Mouse (Mus musculus) fibroblast of lung, adult 2 months (primary cell): ENCODE measurements at regions not wholly inside any gene's neighbourhood (a gene's known extent, or its start where the extent isn't known, plus 50 kb on each side); places are given as distances from the start of the nearest gene placed in this dataset.
A peak's percentile ranks its signal among the peaks of the same experiment; 100 is the strongest.

ENCODE experiments used
- DNase-seq: peaks from one replicate; pipeline ENCODE4 v3.0.0-alpha.2; 2011; ENCODE audit warnings: low read depth

GRCm38 (mm10) chr2:9691506-9691905 lies 189.5 kb upstream of the 4930412O13Rik start:
- no peak for DNase-seq

DNA sequence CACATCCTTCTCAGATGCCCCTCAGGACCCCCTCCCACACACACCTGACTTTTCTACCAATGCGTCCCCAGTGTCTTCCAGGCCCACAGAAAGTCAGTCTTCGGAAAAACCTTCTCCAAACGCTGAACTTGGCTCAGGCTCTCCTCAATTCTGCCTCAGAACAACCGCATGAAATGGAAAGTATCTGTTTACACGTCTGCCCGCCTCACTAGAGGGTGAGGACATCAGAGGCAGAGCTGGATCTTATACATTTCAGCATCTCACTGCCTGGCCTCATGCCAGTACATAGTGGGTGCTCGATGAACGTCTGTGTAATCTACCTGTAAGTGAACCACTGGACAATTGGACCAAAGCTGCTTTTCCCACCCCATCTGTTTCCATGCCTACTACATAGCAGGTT lies 189.1 kb upstream of the 4930412O13Rik start:
- DNase-seq, result no peak

GRCm38 (mm10) chr2:9693351-9693750 lies 187.7 kb upstream of the 4930412O13Rik start:
- DNase-seq, result no peak

GRCm38 (mm10) chr2:9694178-9694577 lies 186.9 kb upstream of the 4930412O13Rik start:
- DNase-seq, result no peak

- DNase-seq, result no peak
Measured at GRCm38 (mm10) chr2:9697591-9698345, 183.3 kb upstream of the 4930412O13Rik start.

GRCm38 (mm10) chr2:9704266-9704665 lies 176.8 kb upstream of the 4930412O13Rik start:
- no peak for DNase-seq

- no peak for DNase-seq
Measured at GRCm38 (mm10) chr2:9709466-9709865, 171.6 kb upstream of the 4930412O13Rik start.

DNA sequence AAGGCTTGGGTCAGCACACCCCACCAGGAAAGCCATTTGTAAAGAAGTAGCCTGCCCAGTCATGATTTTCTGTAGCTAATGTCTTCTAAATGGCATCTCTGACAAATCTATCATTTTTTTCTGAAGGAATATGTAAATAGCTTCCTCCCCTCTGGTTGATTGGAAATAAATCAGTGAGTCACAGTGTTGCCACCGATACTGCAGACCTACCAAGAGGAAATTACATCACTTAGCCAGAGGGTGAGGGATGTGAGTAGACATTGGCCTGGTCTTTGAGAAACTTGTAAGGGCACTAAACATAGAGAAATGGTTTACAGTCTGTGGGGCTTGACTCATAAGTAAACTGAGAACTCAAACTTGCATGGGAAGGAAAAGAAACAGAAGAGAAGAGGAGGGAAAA lies 163.1 kb upstream of the 4930412O13Rik start:
- DNase-seq, result no peak

- no peak for DNase-seq
Measured at GRCm38 (mm10) chr2:9733243-9733642, 147.8 kb upstream of the 4930412O13Rik start.

- no peak for DNase-seq
Measured at GRCm38 (mm10) chr2:9744181-9744580, 136.9 kb upstream of the 4930412O13Rik start.

DNA sequence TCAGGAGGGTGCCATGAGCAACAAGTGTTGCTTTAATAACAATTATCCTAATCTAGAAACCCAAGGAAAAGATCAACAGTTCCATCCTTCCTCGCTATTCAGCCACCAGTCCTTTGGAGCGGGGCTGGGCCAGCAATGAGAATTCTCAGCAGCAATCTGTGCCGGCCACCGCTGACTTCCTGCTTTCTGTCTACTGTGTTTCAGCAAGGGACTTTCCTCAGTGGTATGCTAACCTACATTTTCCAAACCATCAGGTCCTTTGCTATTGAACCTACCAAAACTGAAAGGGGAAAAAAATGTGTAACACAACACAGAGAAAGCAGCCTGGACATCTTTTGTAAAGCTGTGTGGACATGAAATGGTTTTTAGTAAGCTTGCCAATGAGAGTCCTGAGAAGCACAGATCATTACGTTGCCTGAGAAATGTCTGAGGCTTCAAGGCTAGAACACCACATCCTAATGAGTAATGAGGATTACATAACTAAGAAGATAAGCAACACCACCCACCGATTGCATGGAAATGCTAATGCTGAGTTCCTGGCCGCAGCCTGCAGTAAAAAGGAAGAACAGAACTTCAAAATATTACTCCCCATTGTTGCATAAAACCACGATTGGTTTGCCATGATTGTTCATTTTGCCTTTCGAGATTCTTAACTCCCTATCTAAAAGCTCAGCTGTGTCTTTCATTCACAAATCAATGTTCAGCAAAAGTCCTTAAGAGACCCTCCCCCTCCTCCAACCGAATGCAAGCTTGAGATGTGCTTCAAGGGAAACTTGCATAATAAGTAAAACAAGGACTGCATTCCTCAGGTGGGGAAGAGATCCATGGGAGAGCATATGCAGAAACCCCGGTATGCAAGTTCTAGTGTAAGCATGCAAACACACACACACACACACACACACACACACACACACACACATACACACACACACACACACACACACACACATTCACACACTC lies 130.9 kb upstream of the 4930412O13Rik start:
- no peak for DNase-seq

GRCm38 (mm10) chr2:9753691-9754090 lies 127.4 kb upstream of the 4930412O13Rik start:
- DNase-seq, result no peak

DNA sequence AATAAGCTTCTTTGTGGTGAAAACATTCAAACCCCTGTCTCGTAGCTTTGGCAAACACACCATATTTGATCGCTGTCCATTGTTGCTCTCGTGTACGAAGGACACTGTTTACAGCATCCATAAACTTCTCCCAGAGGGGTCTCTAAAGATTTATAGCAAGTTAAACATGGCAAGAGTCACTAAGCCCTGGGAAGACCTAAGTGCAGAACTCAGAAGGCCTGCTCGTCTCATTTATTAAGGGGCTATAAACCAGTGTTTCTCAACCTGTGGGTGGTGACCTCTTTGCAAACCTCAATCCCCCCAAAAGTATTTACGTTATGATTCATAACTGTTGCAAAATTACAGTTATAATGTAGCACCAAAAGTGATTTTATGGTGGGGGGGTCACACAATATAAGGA lies 126.9 kb upstream of the 4930412O13Rik start:
- DNase-seq, result no peak

GRCm38 (mm10) chr2:9757770-9758420 lies 123.2 kb upstream of the 4930412O13Rik start:
- DNase-seq, result no peak

- no peak for DNase-seq
Measured at GRCm38 (mm10) chr2:9758983-9759382, 122.1 kb upstream of the 4930412O13Rik start.

DNA sequence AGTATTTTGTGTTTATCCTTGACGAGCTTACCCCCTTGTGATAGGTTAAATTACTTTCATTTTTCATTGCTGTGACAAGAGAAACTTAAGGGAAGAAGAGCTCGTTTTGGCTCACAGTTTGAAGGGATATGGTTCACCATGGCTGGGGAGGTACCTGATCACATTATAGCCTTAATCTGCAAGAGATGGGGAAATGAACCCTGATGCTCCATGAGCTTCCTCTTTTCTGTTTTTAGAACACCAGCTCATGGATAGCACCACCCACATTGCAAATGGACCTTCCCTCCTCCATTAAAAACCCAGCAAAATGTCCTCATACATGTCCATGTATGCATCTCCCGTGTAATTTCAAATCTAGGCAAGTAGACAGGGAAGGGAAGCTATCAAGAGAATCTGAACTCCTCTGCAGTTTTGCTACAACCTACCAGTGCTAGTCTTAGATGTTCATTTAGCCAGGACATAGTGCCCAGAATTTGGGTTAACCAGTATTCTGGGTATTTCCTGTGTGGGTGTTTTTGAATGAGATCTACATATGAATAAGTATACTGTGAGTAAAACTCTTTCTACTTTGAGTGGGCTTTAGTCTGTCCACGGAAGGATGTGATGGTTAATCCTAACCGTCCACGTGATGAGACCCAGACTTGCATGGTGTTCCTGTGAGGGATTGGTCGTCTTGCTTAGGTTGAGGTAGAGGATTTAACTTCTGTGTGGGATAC lies 121.5 kb upstream of the 4930412O13Rik start:
- no peak for DNase-seq

- no peak for DNase-seq
Measured at GRCm38 (mm10) chr2:9780159-9780558, 100.9 kb upstream of the 4930412O13Rik start.

DNA sequence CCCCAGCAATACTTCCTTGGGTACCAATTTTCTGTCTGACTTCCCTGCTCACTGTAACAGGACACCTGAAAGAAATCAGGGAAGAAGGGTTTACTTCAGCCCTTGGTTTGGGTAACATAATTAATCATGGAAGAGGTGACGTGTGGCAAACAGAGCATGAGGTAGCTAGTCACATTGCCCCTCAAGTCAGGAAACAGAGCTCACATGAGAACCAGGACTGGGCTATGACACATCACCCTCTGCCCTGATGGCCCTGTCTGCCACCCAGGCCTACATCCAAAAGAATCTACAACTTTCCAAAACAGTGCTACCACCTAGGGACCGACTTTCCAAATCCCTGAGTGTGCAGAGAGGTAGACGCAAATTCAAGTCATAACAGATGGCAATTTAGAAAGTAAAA lies 98.4 kb upstream of the 4930412O13Rik start:
- no peak for DNase-seq

- DNase-seq, result no peak
Measured at GRCm38 (mm10) chr2:9791970-9792369, 89.1 kb upstream of the 4930412O13Rik start.

DNA sequence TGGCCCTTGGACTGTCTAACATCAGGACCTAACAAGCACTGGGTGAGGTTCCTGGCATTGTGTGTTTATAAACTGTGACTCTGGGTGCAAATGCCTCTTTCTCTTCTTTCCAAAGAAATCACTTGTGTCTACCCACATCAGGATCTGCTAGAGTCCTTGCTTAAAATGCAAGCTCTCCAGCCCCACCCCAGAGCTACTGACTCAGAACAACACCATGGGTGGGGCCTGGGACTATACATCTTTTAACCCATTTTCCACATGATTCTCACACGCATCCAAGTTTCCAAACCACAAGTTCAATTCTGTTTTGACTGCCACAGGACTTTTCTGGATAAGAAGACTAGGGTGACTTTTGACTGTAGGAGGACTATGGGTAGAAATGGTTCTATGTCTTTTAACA lies 88.7 kb upstream of the 4930412O13Rik start:
- no peak for DNase-seq

- DNase-seq, result peak; percentile 21
Measured at GRCm38 (mm10) chr2:9795401-9795800, 85.7 kb upstream of the 4930412O13Rik start.

DNA sequence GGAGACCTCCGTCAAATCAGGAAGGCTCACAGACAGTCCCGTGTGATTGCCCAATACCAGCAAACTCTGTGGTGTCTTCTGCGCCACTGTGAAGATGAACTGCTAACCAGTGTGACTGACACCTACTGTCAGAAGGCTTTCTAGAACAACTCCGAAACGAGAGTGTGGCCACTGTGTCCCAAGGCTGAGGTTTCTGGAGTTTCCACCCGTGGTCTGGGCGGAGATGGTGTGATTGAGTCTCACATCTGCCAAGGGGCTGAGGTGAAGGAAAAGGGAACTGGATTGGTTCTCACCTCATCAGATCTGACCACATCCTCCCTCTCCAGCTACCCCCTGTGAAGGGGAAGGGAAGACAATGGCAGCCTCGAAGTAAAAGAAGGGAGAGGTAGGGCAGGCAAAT lies 79.6 kb upstream of the 4930412O13Rik start:
- no peak for DNase-seq
